Mouse (Mus musculus) heart, adult 8-10 months (tissue): ENCODE data around the gene 1700042G07Rik. TPM values are rescaled to one million over a fixed set of nuclear protein-coding genes. Genes with fewer than 3 reads are reported as not detected.
"Not testable (repeated sequence)": the region's sequence is repeated elsewhere in the genome, so short reads cannot be mapped to it uniquely, and the experiment has no call there.

ENCODE experiments used
- DNase-seq: peaks from one replicate; pipeline ENCODE4 v3.0.0; 2022; ENCODE audit warnings: low spot score
- total RNA-seq, 4 experiments: library from RNA; stranded (reverse); gene quantifications; 2 replicates each; pipeline ENCODE4 v1.2.4; 2022

1700042G07Rik gene
- total RNA-seq, 4 experiments from 2014 or later = not detected

- DNase-seq = no peak
These were observed 35.7 kb downstream of the 1700042G07Rik start for GRCm38 (mm10) chr4:116208891-116209290.

- no peak for DNase-seq
These were observed 42.9 kb downstream of the 1700042G07Rik start for GRCm38 (mm10) chr4:116215895-116216605.

GRCm38 (mm10) chr4:116217046-116217445 is 43.9 kb downstream of the 1700042G07Rik start:
- peak; percentile 10 for DNase-seq

GRCm38 (mm10) chr4:116217661-116218060 is 44.5 kb downstream of the 1700042G07Rik start:
- DNase-seq = not testable (repeated sequence)

GRCm38 (mm10) chr4:116219056-116219455 is 45.9 kb downstream of the 1700042G07Rik start:
- no peak for DNase-seq

- peak; percentile 39 for DNase-seq
These were observed 47.0 kb downstream of the 1700042G07Rik start for GRCm38 (mm10) chr4:116220071-116220650.

- no peak for DNase-seq
These were observed 47.6 kb downstream of the 1700042G07Rik start for GRCm38 (mm10) chr4:116220780-116221139.

GRCm38 (mm10) chr4:116221140-116221851 is 48.1 kb downstream of the 1700042G07Rik start, which contains the start of gene Pik3r3:
Gene Pik3r3 (plus strand): TSS chr4:116221618.
- DNase-seq = peak; percentile 97

GRCm38 (mm10) chr4:116221996-116222842 is 49.0 kb downstream of the 1700042G07Rik start:
- DNase-seq = peak; percentile 13

- peak; percentile 9 for DNase-seq
These were observed 49.6 kb downstream of the 1700042G07Rik start for GRCm38 (mm10) chr4:116222843-116223119.

Other genes with a start within 250 kb of the 1700042G07Rik start
- not detected for gene Dmbx1, start 233.4 kb upstream of the 1700042G07Rik start, total RNA-seq
- gene Faah, start 155.4 kb upstream of the 1700042G07Rik start, total RNA-seq = under 1 TPM in 3 of 4 experiments, not detected in 1; 0.34 to 0.82 (median 0.49) TPM
- gene Nsun4, start 119.5 kb upstream of the 1700042G07Rik start, total RNA-seq = 10 to 100 TPM; 30.3 to 34.5 (median 32.7) TPM
- gene Uqcrh, start 98.3 kb upstream of the 1700042G07Rik start, total RNA-seq = 1,000 to 10,000 TPM; 1,639 to 1,931 (median 1,745) TPM
- 10 to 100 TPM; 24.4 to 26.0 (median 25.7) TPM for gene Lrrc41, start 98.1 kb upstream of the 1700042G07Rik start, total RNA-seq
- under 1 TPM; 0.06 to 0.53 (median 0.17) TPM for gene Rad54l, start 49.7 kb upstream of the 1700042G07Rik start, total RNA-seq
- gene Pomgnt1, start 49.5 kb upstream of the 1700042G07Rik start, total RNA-seq = 10 to 100 TPM; 58.8 to 63.2 (median 62.0) TPM
- 1 to 10 TPM; 3.6 to 5.3 (median 4.9) TPM for gene Lurap1, start 22.0 kb upstream of the 1700042G07Rik start, total RNA-seq
- gene Tspan1, start 5.8 kb upstream of the 1700042G07Rik start, total RNA-seq = under 1 TPM in 1 of 4 experiments, not detected in 3; 0.55 TPM
- gene Gm49337, start within 50 bp of the 1700042G07Rik start, total RNA-seq = not detected
- 10 to 100 TPM in 3 of 4 experiments, 1 to 10 TPM in 1; 8.5 to 14.9 (median 11.9) TPM for gene Pik3r3, start 48.2 kb downstream of the 1700042G07Rik start, total RNA-seq